Mouse (Mus musculus): ENCODE data around the gene Pelp1. TPM values are rescaled to one million over a fixed set of nuclear protein-coding genes. Genes with fewer than 3 reads are reported as not detected.
A peak's percentile ranks its signal among the peaks of the same experiment; 100 is the strongest.

Pelp1 gene
- polyA plus RNA-seq, 1 experiment from 2014 or later, result 46.5 TPM

GRCm38 (mm10) chr11:70447373-70447772, 37.5 kb upstream of the Pelp1 start:
- no peak for TF ChIP-seq CTCF (IDR thresholded peaks at IDR 0.05; ENCODE audit: low read depth)
- H3K4me1 ChIP-seq (ENCODE audit: insufficient read depth), result peaks cover 5% of the 10 kb centered on the region; the same call in 1 of the 2 replicates
- H3K9ac ChIP-seq, result no peak overlapping the region
- no peak for ATAC-seq (ENCODE audit: insufficient read depth)
- H3K36me3 ChIP-seq (ENCODE audit: insufficient read depth), result 0 out of 2 replicates have a peak, but pooled peaks cover 1% of the 10 kb centered on the region
- H3K27me3 ChIP-seq (ENCODE audit: insufficient read depth, low read length), result no peaks in the 10 kb centered on the region
- H3K4me2 ChIP-seq, result no peak overlapping the region
- no peak for DNase-seq
- no peak overlapping the region for H3K4me3 ChIP-seq (ENCODE audit: low read depth, low read length)
- no peaks in the 10 kb centered on the region for H3K9me3 ChIP-seq (ENCODE audit: low read depth, low read length)
- no peak overlapping the region for H3K27ac ChIP-seq (ENCODE audit: low read depth)
- WGBS, result 84% methylated on average over 1 of the region's 1 CpGs

- Histone ChIP-seq H3K4me2 (no peak overlapping the region), H3K4me1 (ENCODE audit: insufficient read depth) (0 out of 2 replicates have a peak, but pooled peaks cover 3% of the 10 kb centered on the region), H3K36me3 (ENCODE audit: insufficient read depth) (0 out of 2 replicates have a peak, but pooled peaks cover 5% of the 10 kb centered on the region), H3K4me3 (ENCODE audit: low read depth, low read length) (no peak overlapping the region), H3K27me3 (ENCODE audit: insufficient read depth, low read length) (no peaks in the 10 kb centered on the region), H3K27ac (ENCODE audit: low read depth) (no peak overlapping the region), H3K9ac (no peak overlapping the region), H3K9me3 (ENCODE audit: low read depth, low read length) (no peaks in the 10 kb centered on the region)
- WGBS, result 44% methylated on average over 3 of the region's 3 CpGs
- peak; percentile 3 for DNase-seq
- TF ChIP-seq CTCF (IDR thresholded peaks at IDR 0.05; ENCODE audit: low read depth), result no peak
- no peak for ATAC-seq (ENCODE audit: insufficient read depth)
Observed at GRCm38 (mm10) chr11:70446756-70447155, 36.9 kb upstream of the Pelp1 start.

- no peak overlapping the region for H3K4me3 ChIP-seq (ENCODE audit: low read depth, low read length)
- no peaks in the 10 kb centered on the region for H3K9me3 ChIP-seq (ENCODE audit: low read depth, low read length)
- no peak overlapping the region for H3K27ac ChIP-seq (ENCODE audit: low read depth)
- no peak overlapping the region for H3K9ac ChIP-seq
- no peaks in the 10 kb centered on the region for H3K27me3 ChIP-seq (ENCODE audit: insufficient read depth, low read length)
- DNase-seq (no peak), ATAC-seq (ENCODE audit: insufficient read depth) (no peak)
- peaks cover 19% of the 10 kb centered on the region for H3K36me3 ChIP-seq (ENCODE audit: insufficient read depth)
- no peak overlapping the region for H3K4me2 ChIP-seq
- H3K4me1 ChIP-seq (ENCODE audit: insufficient read depth), result no peaks in the 10 kb centered on the region
- no peak for TF ChIP-seq CTCF (IDR thresholded peaks at IDR 0.05; ENCODE audit: low read depth)
- 56% methylated on average over 6 of the region's 6 CpGs for WGBS
Observed at GRCm38 (mm10) chr11:70444667-70445066, 34.8 kb upstream of the Pelp1 start.

- Histone ChIP-seq H3K4me1 (ENCODE audit: insufficient read depth) (no peaks in the 10 kb centered on the region), H3K4me2 (no peak overlapping the region), H3K27me3 (ENCODE audit: insufficient read depth, low read length) (no peaks in the 10 kb centered on the region), H3K4me3 (ENCODE audit: low read depth, low read length) (no peak overlapping the region), H3K9ac (no peak overlapping the region), H3K9me3 (ENCODE audit: low read depth, low read length) (no peaks in the 10 kb centered on the region), H3K36me3 (ENCODE audit: insufficient read depth) (peaks cover 26% of the 10 kb centered on the region), H3K27ac (ENCODE audit: low read depth) (no peak overlapping the region)
- WGBS, result 70% methylated on average over 3 of the region's 3 CpGs
- no peak for ATAC-seq (ENCODE audit: insufficient read depth)
- DNase-seq, result no peak
- no peak for TF ChIP-seq CTCF (IDR thresholded peaks at IDR 0.05; ENCODE audit: low read depth)
Observed at GRCm38 (mm10) chr11:70443964-70444363, 34.1 kb upstream of the Pelp1 start.

- TF ChIP-seq CTCF (IDR thresholded peaks at IDR 0.05; ENCODE audit: low read depth), result no peak
- H3K4me3 ChIP-seq (ENCODE audit: low read depth, low read length), result no peak overlapping the region
- H3K9ac ChIP-seq, result no peak overlapping the region
- H3K4me2 ChIP-seq, result no peak overlapping the region
- 89% methylated on average over 7 of the region's 7 CpGs for WGBS
- H3K27ac ChIP-seq (ENCODE audit: low read depth), result no peak overlapping the region
- H3K36me3 ChIP-seq (ENCODE audit: insufficient read depth), result peaks cover 46% of the 10 kb centered on the region
- ATAC-seq (ENCODE audit: insufficient read depth), result no peak
- H3K4me1 ChIP-seq (ENCODE audit: insufficient read depth), result no peaks in the 10 kb centered on the region
- no peak for DNase-seq
- H3K27me3 ChIP-seq (ENCODE audit: insufficient read depth, low read length), result no peaks in the 10 kb centered on the region
- no peaks in the 10 kb centered on the region for H3K9me3 ChIP-seq (ENCODE audit: low read depth, low read length)
Observed at GRCm38 (mm10) chr11:70441882-70442281, 32.1 kb upstream of the Pelp1 start.

GRCm38 (mm10) chr11:70440637-70441036, 30.8 kb upstream of the Pelp1 start:
- Histone ChIP-seq H3K4me1 (ENCODE audit: insufficient read depth) (no peaks in the 10 kb centered on the region), H3K4me2 (no peak overlapping the region), H3K27me3 (ENCODE audit: insufficient read depth, low read length) (no peaks in the 10 kb centered on the region), H3K9ac (no peak overlapping the region), H3K27ac (ENCODE audit: low read depth) (no peak overlapping the region), H3K9me3 (ENCODE audit: low read depth, low read length) (no peaks in the 10 kb centered on the region), H3K4me3 (ENCODE audit: low read depth, low read length) (no peak overlapping the region), H3K36me3 (ENCODE audit: insufficient read depth) (peaks cover 56% of the 10 kb centered on the region)
- no peak for DNase-seq
- no peak for ATAC-seq (ENCODE audit: insufficient read depth)
- 68% methylated on average over 4 of the region's 4 CpGs for WGBS
- no peak for TF ChIP-seq CTCF (IDR thresholded peaks at IDR 0.05; ENCODE audit: low read depth)

- no peak for ATAC-seq (ENCODE audit: insufficient read depth)
- Histone ChIP-seq H3K27me3 (ENCODE audit: insufficient read depth, low read length) (no peaks in the 10 kb centered on the region), H3K36me3 (ENCODE audit: insufficient read depth) (peaks cover 56% of the 10 kb centered on the region)
Observed at GRCm38 (mm10) chr11:70438728-70439374, 29.0 kb upstream of the Pelp1 start.

More at GRCm38 (mm10) chr11:70438728-70439374, 29.0 kb upstream of the Pelp1 start:
- Histone ChIP-seq H3K4me1 (ENCODE audit: insufficient read depth) (no peaks in the 10 kb centered on the region; the same call in 1 of the 2 replicates), H3K9me3 (ENCODE audit: low read depth, low read length) (no peaks in the 10 kb centered on the region), H3K27ac (ENCODE audit: low read depth) (no peak overlapping the region), H3K4me2 (no peak overlapping the region), H3K9ac (no peak overlapping the region), H3K4me3 (ENCODE audit: low read depth, low read length) (no peak overlapping the region)
- DNase-seq, result no peak
- WGBS, result 89% methylated on average over 7 of the region's 7 CpGs
- no peak for TF ChIP-seq CTCF (IDR thresholded peaks at IDR 0.05; ENCODE audit: low read depth)
